Mouse (Mus musculus) thymus, adult 2 months (tissue): ENCODE measurements around the gene D6Wsu163e.

ENCODE experiments used
- CTCF ChIP-seq: fragments of 200-500 bp; IDR thresholded peaks from 2 replicates; pipeline ENCODE4 v1.5.1; 2012; ENCODE audit warnings: mild to moderate bottlenecking, control low read depth, low read length, moderate library complexity, borderline replicate concordance; ENCODE audit not compliant: control insufficient read depth, poor library complexity, insufficient read depth; ENCODE audit errors: extremely low read depth
- POLR2A ChIP-seq: fragments of 200-500 bp; IDR thresholded peaks from 2 replicates; pipeline ENCODE4 v1.6.1; 2012; ENCODE audit warnings: mild to moderate bottlenecking, low read length, control low read depth, moderate library complexity; ENCODE audit not compliant: control insufficient read depth, poor library complexity, insufficient read depth; ENCODE audit errors: extremely low read depth

DNA sequence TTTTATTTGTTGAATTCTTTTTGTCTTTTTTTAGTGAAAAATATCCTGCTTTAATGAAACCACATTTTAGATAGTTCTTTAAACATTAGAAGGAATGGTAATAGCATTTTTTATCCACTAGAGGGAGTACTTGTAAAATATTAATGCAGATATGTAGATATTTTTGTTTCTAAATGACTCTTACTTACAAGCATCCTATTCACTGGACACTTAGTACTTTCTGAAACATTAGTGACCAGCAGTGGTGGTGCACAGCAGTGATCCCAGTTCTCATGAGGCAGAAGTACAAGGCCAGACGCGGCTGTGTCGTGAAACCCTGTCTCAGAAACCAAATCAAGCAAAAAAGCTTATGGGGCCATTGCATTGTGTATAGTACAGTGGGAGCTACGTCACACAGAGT lies 8.6 kb downstream of the D6Wsu163e start:
- no peak for TF ChIP-seq CTCF
- no peak for TF ChIP-seq POLR2A
